Mouse (Mus musculus): ENCODE data around the gene Bag3.

DNA sequence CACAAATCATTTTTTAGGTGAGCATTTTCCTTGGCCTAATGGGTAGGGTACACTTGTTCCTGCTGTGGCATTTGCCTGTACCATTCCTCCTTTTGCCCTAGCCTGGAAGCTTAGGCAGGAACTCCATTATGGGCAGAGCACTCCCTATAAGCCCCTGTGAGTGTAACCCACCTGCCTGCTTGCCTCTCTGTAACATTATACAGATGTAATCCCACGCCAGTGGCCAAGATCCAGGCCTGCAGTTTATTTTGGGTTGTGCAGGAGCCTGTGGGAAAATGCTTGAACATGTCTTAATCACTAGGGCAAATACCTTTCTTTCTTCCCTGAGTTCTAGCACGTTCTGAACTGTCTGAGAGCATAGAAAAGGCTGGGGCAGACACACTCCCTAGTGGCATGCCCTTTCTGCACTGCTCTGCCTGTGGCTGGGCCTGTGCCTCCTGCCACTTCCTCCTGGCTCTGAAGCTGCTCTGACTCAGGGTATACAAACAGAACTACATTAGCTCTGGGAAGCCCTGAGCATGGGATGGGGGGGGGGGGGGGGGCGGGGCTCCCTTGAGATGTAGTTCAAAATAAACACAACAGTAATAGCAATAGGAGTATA lies 29.8 kb downstream of the Bag3 start:
- TF ChIP-seq POLR2A (IDR thresholded peaks at IDR 0.05; ENCODE audit: borderline replicate concordance, extremely low read depth, insufficient read depth, insufficient read length, poor library complexity, severe bottlenecking) (no peak), CTCF (IDR thresholded peaks at IDR 0.05; ENCODE audit: borderline replicate concordance, extremely low read depth, insufficient read depth, insufficient read length) (no peak)

All from brain, embryonic 14.5 days (tissue).